Mouse (Mus musculus): ENCODE measurements around the gene 5730409E04Rik. TPM values are rescaled to one million over a fixed set of nuclear protein-coding genes. Genes with fewer than 3 reads are reported as not detected.

5730409E04Rik gene
- polyA plus RNA-seq, 1 experiment from 2014 or later, result 2.2 TPM

GRCm38 (mm10) chr4:126604141-126604540 is 5.5 kb upstream of the 5730409E04Rik start:
- ATAC-seq, result no peak
- 79% methylated on average over 2 of the region's 2 CpGs for WGBS
- Histone ChIP-seq H3K4me1 (peaks cover 14% of the 10 kb centered on the region), H3K4me3 (no peak overlapping the region), H3K27ac (no peak overlapping the region), H3K4me2 (no peak overlapping the region), H3K36me3 (ENCODE audit: poor library complexity, severe bottlenecking) (no peaks in the 10 kb centered on the region), H3K9ac (no peak overlapping the region), H3K9me3 (replicated peaks) (no peaks in the 10 kb centered on the region), H3K27me3 (peaks cover 64% of the 10 kb centered on the region)

GRCm38 (mm10) chr4:126605751-126606150 is 3.9 kb upstream of the 5730409E04Rik start:
- no peak overlapping the region for H3K4me2 ChIP-seq
- H3K27me3 ChIP-seq, result peaks cover 58% of the 10 kb centered on the region
- H3K9me3 ChIP-seq (replicated peaks), result no peaks in the 10 kb centered on the region
- no peak overlapping the region for H3K9ac ChIP-seq
- WGBS, result 84% methylated on average over 4 of the region's 4 CpGs
- peaks cover 21% of the 10 kb centered on the region for H3K4me1 ChIP-seq
- ATAC-seq, result no peak
- H3K27ac ChIP-seq, result no peak overlapping the region
- no peaks in the 10 kb centered on the region for H3K36me3 ChIP-seq (ENCODE audit: poor library complexity, severe bottlenecking)
- no peak overlapping the region for H3K4me3 ChIP-seq

GRCm38 (mm10) chr4:126611991-126612390 is 2.4 kb downstream of the 5730409E04Rik start:
- H3K9me3 ChIP-seq (replicated peaks), result no peaks in the 10 kb centered on the region
- H3K27ac ChIP-seq, result no peak overlapping the region
- H3K27me3 ChIP-seq, result peaks cover 40% of the 10 kb centered on the region
- H3K4me2 ChIP-seq, result no peak overlapping the region
- WGBS, result 89% methylated on average over 17 of the region's 17 CpGs
- H3K4me3 ChIP-seq, result no peak overlapping the region
- H3K36me3 ChIP-seq (ENCODE audit: poor library complexity, severe bottlenecking), result 0 out of 2 replicates have a peak, but pooled peaks cover 5% of the 10 kb centered on the region
- peaks cover 7% of the 10 kb centered on the region; the same call in 1 of the 2 replicates for H3K4me1 ChIP-seq
- no peak overlapping the region for H3K9ac ChIP-seq
- no peak for ATAC-seq

- ATAC-seq, result no peak
- Histone ChIP-seq H3K36me3 (ENCODE audit: poor library complexity, severe bottlenecking) (0 out of 2 replicates have a peak, but pooled peaks cover 5% of the 10 kb centered on the region), H3K4me3 (no peak overlapping the region), H3K4me2 (no peak overlapping the region), H3K4me1 (peaks cover 16% of the 10 kb centered on the region), H3K9ac (no peak overlapping the region), H3K27me3 (peaks cover 25% of the 10 kb centered on the region), H3K27ac (no peak overlapping the region), H3K9me3 (replicated peaks) (no peaks in the 10 kb centered on the region)
- 89% methylated on average over 4 of the region's 4 CpGs for WGBS
Measured at GRCm38 (mm10) chr4:126616312-126616711, 6.7 kb downstream of the 5730409E04Rik start.

- WGBS, result under 1% methylated on average over 33 of the region's 33 CpGs
Measured at GRCm38 (mm10) chr4:126619691-126620330, 10.2 kb downstream of the 5730409E04Rik start.

GRCm38 (mm10) chr4:126620349-126620874 is 10.8 kb downstream of the 5730409E04Rik start:
- peak overlapping the region; percentile 64 for H3K4me2 ChIP-seq
- no peaks in the 10 kb centered on the region for H3K36me3 ChIP-seq (ENCODE audit: poor library complexity, severe bottlenecking)
- peak overlapping the region; percentile 74 for H3K27ac ChIP-seq
- WGBS, result 17% methylated on average over 13 of the region's 13 CpGs
- peak overlapping the region; percentile 66 for H3K9ac ChIP-seq
- H3K4me1 ChIP-seq, result peaks cover 16% of the 10 kb centered on the region
- no peak for ATAC-seq
- no peaks in the 10 kb centered on the region for H3K9me3 ChIP-seq (replicated peaks)
- peaks cover 29% of the 10 kb centered on the region for H3K27me3 ChIP-seq
- peak overlapping the region; percentile 34 for H3K4me3 ChIP-seq

More at GRCm38 (mm10) chr4:126619691-126620330, 10.2 kb downstream of the 5730409E04Rik start:
- Histone ChIP-seq H3K9ac (peak overlapping the region; percentile 66), H3K27me3 (peaks cover 26% of the 10 kb centered on the region), H3K4me1 (peaks cover 16% of the 10 kb centered on the region), H3K4me2 (peak overlapping the region; percentile 64), H3K9me3 (replicated peaks) (no peaks in the 10 kb centered on the region), H3K4me3 (peak overlapping the region; percentile 34), H3K36me3 (ENCODE audit: poor library complexity, severe bottlenecking) (no peaks in the 10 kb centered on the region), H3K27ac (peak overlapping the region; percentile 74)
- peak; percentile 43; the same call in 1 of the 2 replicates for ATAC-seq

GRCm38 (mm10) chr4:126627021-126627681 is 17.5 kb downstream of the 5730409E04Rik start:
- Histone ChIP-seq H3K4me1 (peaks cover 13% of the 10 kb centered on the region), H3K9me3 (replicated peaks) (no peaks in the 10 kb centered on the region), H3K36me3 (ENCODE audit: poor library complexity, severe bottlenecking) (no peaks in the 10 kb centered on the region), H3K4me3 (peak overlapping the region; percentile 7), H3K27ac (peak overlapping the region; percentile 21), H3K4me2 (peak overlapping the region; percentile 44), H3K27me3 (peaks cover 26% of the 10 kb centered on the region), H3K9ac (peak overlapping the region; percentile 51; the same call in 1 of the 2 replicates)
- ATAC-seq, result peak; percentile 51; the same call in 1 of the 2 replicates
- WGBS, result 1% methylated on average over 23 of the region's 23 CpGs

GRCm38 (mm10) chr4:126631922-126632321 is 22.3 kb downstream of the 5730409E04Rik start:
- Histone ChIP-seq H3K4me3 (no peak overlapping the region), H3K9me3 (replicated peaks) (no peaks in the 10 kb centered on the region), H3K27ac (no peak overlapping the region), H3K4me1 (peaks cover 14% of the 10 kb centered on the region), H3K9ac (no peak overlapping the region), H3K4me2 (no peak overlapping the region), H3K36me3 (ENCODE audit: poor library complexity, severe bottlenecking) (no peaks in the 10 kb centered on the region), H3K27me3 (peaks cover 26% of the 10 kb centered on the region)
- no peak for ATAC-seq
- WGBS, result 43% methylated on average over 2 of the region's 2 CpGs

- ATAC-seq, result no peak
- H3K27ac ChIP-seq, result no peak overlapping the region
- peaks cover 30% of the 10 kb centered on the region for H3K27me3 ChIP-seq
- peaks cover 6% of the 10 kb centered on the region for H3K4me1 ChIP-seq
- H3K36me3 ChIP-seq (ENCODE audit: poor library complexity, severe bottlenecking), result no peaks in the 10 kb centered on the region
- no peaks in the 10 kb centered on the region for H3K9me3 ChIP-seq (replicated peaks)
- no peak overlapping the region for H3K9ac ChIP-seq
- 73% methylated on average over 3 of the region's 3 CpGs for WGBS
- H3K4me3 ChIP-seq, result no peak overlapping the region
- no peak overlapping the region for H3K4me2 ChIP-seq
Measured at GRCm38 (mm10) chr4:126632668-126633067, 23.1 kb downstream of the 5730409E04Rik start.

GRCm38 (mm10) chr4:126636330-126636729 is 26.7 kb downstream of the 5730409E04Rik start:
- H3K4me2 ChIP-seq, result 0 out of 2 replicates have a peak overlapping the region, but pooled peaks have one; percentile 20
- peaks cover 24% of the 10 kb centered on the region for H3K27me3 ChIP-seq
- WGBS, result 26% methylated on average over 11 of the region's 11 CpGs
- H3K9me3 ChIP-seq (replicated peaks), result no peaks in the 10 kb centered on the region
- H3K36me3 ChIP-seq (ENCODE audit: poor library complexity, severe bottlenecking), result no peaks in the 10 kb centered on the region
- H3K4me3 ChIP-seq, result no peak overlapping the region
- H3K27ac ChIP-seq, result no peak overlapping the region
- peaks cover 14% of the 10 kb centered on the region for H3K4me1 ChIP-seq
- 0 out of 2 replicates have a peak overlapping the region, but pooled peaks have one; percentile 37 for H3K9ac ChIP-seq
- no peak for ATAC-seq

- ATAC-seq, result no peak
- whole genome bisulfite sequencing, result 78% methylated on average over 4 of the region's 4 CpGs
- Histone ChIP-seq H3K4me1 (peaks cover 14% of the 10 kb centered on the region), H3K27ac (no peak overlapping the region), H3K4me2 (no peak overlapping the region), H3K9ac (no peak overlapping the region), H3K4me3 (no peak overlapping the region), H3K27me3 (peaks cover 24% of the 10 kb centered on the region), H3K36me3 (ENCODE audit: poor library complexity, severe bottlenecking) (no peaks in the 10 kb centered on the region), H3K9me3 (replicated peaks) (no peaks in the 10 kb centered on the region)
Measured at GRCm38 (mm10) chr4:126637446-126637845, 27.8 kb downstream of the 5730409E04Rik start.

GRCm38 (mm10) chr4:126639339-126639738 is 29.7 kb downstream of the 5730409E04Rik start:
- no peak overlapping the region for H3K4me3 ChIP-seq
- H3K27me3 ChIP-seq, result peaks cover 24% of the 10 kb centered on the region
- H3K27ac ChIP-seq, result 0 out of 2 replicates have a peak overlapping the region, but pooled peaks have one; percentile 14
- H3K4me2 ChIP-seq, result no peak overlapping the region
- H3K9ac ChIP-seq, result no peak overlapping the region
- WGBS, result 27% methylated on average over 7 of the region's 7 CpGs
- peaks cover 15% of the 10 kb centered on the region for H3K4me1 ChIP-seq
- no peaks in the 10 kb centered on the region for H3K36me3 ChIP-seq (ENCODE audit: poor library complexity, severe bottlenecking)
- no peaks in the 10 kb centered on the region for H3K9me3 ChIP-seq (replicated peaks)
- ATAC-seq, result peak; percentile 78
